Mouse (Mus musculus) activated CD4-positive, CD25-positive, alpha-beta regulatory T cell, adult 4 months (primary cell): ENCODE measurements around the gene B4gat1. TPM values are rescaled to one million over a fixed set of nuclear protein-coding genes. Genes with fewer than 3 reads are reported as not detected.

Experiments
- ATAC-seq: one replicate; pipeline ENCODE4 v1.8.0; 2017
- polyA plus RNA-seq, 2 experiments: library from polyadenylated mRNA; unstranded; fragments of 100-300 nt; shearing (Covaris generic); gene quantifications; one replicate each; pipeline ENCODE4 v1.2.1; 2017

B4gat1 gene
- polyA plus RNA-seq, 2 experiments from 2014 or later: 10.5 to 13.4 TPM

GRCm38 (mm10) chr19:5036577-5036976 is 2.0 kb upstream of the B4gat1 start:
- no peak for ATAC-seq

GRCm38 (mm10) chr19:5037678-5038571 is 701 bp upstream of the B4gat1 start:
- ATAC-seq: no peak

- ATAC-seq: no peak
Observed at GRCm38 (mm10) chr19:5039301-5040114, 882 bp downstream of the B4gat1 start.

- peak; percentile 64 for ATAC-seq
Observed at GRCm38 (mm10) chr19:5040862-5041523, 2.4 kb downstream of the B4gat1 start, which contains the start of gene Brms1. TSS of gene Brms1 (plus strand) at chr19:5041354.

GRCm38 (mm10) chr19:5041588-5041987 is 3.0 kb downstream of the B4gat1 start:
- ATAC-seq: no peak

- ATAC-seq: no peak
Observed at GRCm38 (mm10) chr19:5045531-5045930, 6.9 kb downstream of the B4gat1 start.

- no peak for ATAC-seq
Observed at GRCm38 (mm10) chr19:5048138-5049056, 9.8 kb downstream of the B4gat1 start.

- ATAC-seq: no peak
Observed at GRCm38 (mm10) chr19:5049325-5049724, 10.7 kb downstream of the B4gat1 start.

GRCm38 (mm10) chr19:5050047-5050905 is 11.7 kb downstream of the B4gat1 start, which contains the start of gene Rin1:
TSS of gene Rin1 (plus strand) at chr19:5050481.
- ATAC-seq: peak; percentile 54

GRCm38 (mm10) chr19:5051031-5051430 is 12.4 kb downstream of the B4gat1 start:
- ATAC-seq: no peak

- ATAC-seq: no peak
Observed at GRCm38 (mm10) chr19:5051515-5051914, 12.9 kb downstream of the B4gat1 start.

GRCm38 (mm10) chr19:5052166-5052822 is 13.7 kb downstream of the B4gat1 start:
- no peak for ATAC-seq

- ATAC-seq: no peak
Observed at GRCm38 (mm10) chr19:5052853-5053252, 14.2 kb downstream of the B4gat1 start.

GRCm38 (mm10) chr19:5053909-5054308 is 15.3 kb downstream of the B4gat1 start:
- ATAC-seq: no peak

- ATAC-seq: no peak
Observed at GRCm38 (mm10) chr19:5056251-5056650, 17.6 kb downstream of the B4gat1 start.

GRCm38 (mm10) chr19:5057876-5058775 is 19.5 kb downstream of the B4gat1 start:
- ATAC-seq: no peak

- no peak for ATAC-seq
Observed at GRCm38 (mm10) chr19:5058801-5059771, 20.5 kb downstream of the B4gat1 start.
